Mouse (Mus musculus) limb, embryonic 11.5 days (tissue): ENCODE measurements around the gene Mxd3. TPM values are rescaled to one million over a fixed set of nuclear protein-coding genes. Genes with fewer than 3 reads are reported as not detected.
A peak's percentile ranks its signal among the peaks of the same experiment; 100 is the strongest.

Experiments used
- ATAC-seq: fragments of 200-750 bp; cut with Nextera tagmentation; 2 replicates; pipeline ENCODE4 v1.8.0; 2017; ENCODE audit warnings: low read depth; ENCODE audit not compliant: insufficient number of reproducible peaks, low FRiP score, low TSS enrichment
- DNase-seq: peaks from one replicate; pipeline ENCODE4 v3.0.0-alpha.2; 2015; ENCODE audit warnings: low spot score
- H3K27ac ChIP-seq: fragments of 300-500 bp; sonication (generic); replicated peaks from 2 replicates; pipeline ENCODE4 v1.5.1; 2014; ENCODE audit warnings: low read depth, mild to moderate bottlenecking, low read length
- H3K27me3 ChIP-seq: fragments of 300-500 bp; sonication (generic); 2 replicates; pipeline ENCODE4 v1.6.1; 2014; ENCODE audit warnings: mild to moderate bottlenecking, low read length, mixed read lengths; ENCODE audit not compliant: control insufficient read depth, insufficient read depth
- H3K36me3 ChIP-seq: fragments of 300-500 bp; sonication (generic); 2 replicates; pipeline ENCODE4 v1.6.1; 2014; ENCODE audit warnings: mild to moderate bottlenecking, low read length, moderate library complexity, mixed read lengths; ENCODE audit not compliant: control insufficient read depth, insufficient read depth
- H3K4me1 ChIP-seq: fragments of 300-500 bp; sonication (generic); 2 replicates; pipeline ENCODE4 v1.6.1; 2014; ENCODE audit warnings: low read length, mixed read lengths; ENCODE audit not compliant: control insufficient read depth, insufficient read depth
- H3K4me2 ChIP-seq: fragments of 300-500 bp; sonication (generic); 2 replicates; pipeline ENCODE4 v1.6.1; 2014; ENCODE audit warnings: low read depth, mild to moderate bottlenecking, moderate library complexity; ENCODE audit not compliant: severe bottlenecking
- H3K4me3 ChIP-seq: fragments of 300-500 bp; sonication (generic); 2 replicates; pipeline ENCODE4 v1.5.1; 2014; ENCODE audit warnings: low read depth, low read length
- H3K9ac ChIP-seq: fragments of 300-500 bp; sonication (generic); 2 replicates; pipeline ENCODE4 v1.6.1; 2014; ENCODE audit warnings: mild to moderate bottlenecking, low read length
- H3K9me3 ChIP-seq: fragments of 300-500 bp; sonication (generic); 2 replicates; pipeline ENCODE4 v1.6.1; 2016; ENCODE audit warnings: low read length; ENCODE audit not compliant: control insufficient read depth
- WGBS: fragments of 180-500 bp; shearing (Covaris S2); extraction: QIAGEN DNeasy Blood & Tissue Kit; methylation state at CpG from one replicate; pipeline ENCODE4 v1.1.7; 2014; 5-methylcytosine and 5-hydroxymethylcytosine counted together
- polyA plus RNA-seq: library from polyadenylated mRNA; unstranded; fragments of >200 nt; fragmentation: Nextera tagmentation; extraction: Ambion mirVana; gene quantifications from 2 replicates; pipeline ENCODE4 v1.2.1, GENCODE M21; 2014

The Mxd3 gene
- polyA plus RNA-seq, result 23.7 and 28.9 TPM in 2 replicates

GRCm38 (mm10) chr13:55329683-55330566, at the start of gene Mxd3:
Gene Mxd3 (minus strand): TSS chr13:55329823.
- Histone ChIP-seq H3K4me1 (peaks cover 16% of the 10 kb centered on the region), H3K9me3 (no peaks in the 10 kb centered on the region), H3K27ac (peak within 1 kb of the TSS; percentile 92), H3K4me2 (peak within 1 kb of the TSS; percentile 94), H3K27me3 (no peaks in the 10 kb centered on the region), H3K4me3 (peak within 1 kb of the TSS; percentile 69), H3K36me3 (peaks cover 13% of the 10 kb centered on the region), H3K9ac (peak within 1 kb of the TSS; percentile 79)
- ATAC-seq (peak; percentile 81), DNase-seq (peak; percentile 92)
- WGBS, result under 1% methylated on average over 78 of the region's 82 CpGs

- H3K9ac ChIP-seq, result no peak overlapping the region
- no peak overlapping the region for H3K27ac ChIP-seq
- DNase-seq (peak; percentile 34), ATAC-seq (no peak)
- no peaks in the 10 kb centered on the region for H3K9me3 ChIP-seq
- WGBS, result 4% methylated on average over 32 of the region's 32 CpGs
- peaks cover 39% of the 10 kb centered on the region for H3K27me3 ChIP-seq
- H3K4me1 ChIP-seq, result no peaks in the 10 kb centered on the region; the same call in 1 of the 2 replicates
- no peaks in the 10 kb centered on the region for H3K36me3 ChIP-seq
- 0 out of 2 replicates have a peak overlapping the region, but pooled peaks have one; percentile 8 for H3K4me3 ChIP-seq
- H3K4me2 ChIP-seq, result peak overlapping the region; percentile 20
Observed at GRCm38 (mm10) chr13:55378907-55379580, 49.4 kb upstream of the Mxd3 start.

GRCm38 (mm10) chr13:55375877-55376276, 46.3 kb upstream of the Mxd3 start:
- 67% methylated on average over 2 of the region's 2 CpGs for WGBS
- Histone ChIP-seq H3K4me3 (no peak overlapping the region), H3K4me2 (no peak overlapping the region), H3K4me1 (no peaks in the 10 kb centered on the region; the same call in 1 of the 2 replicates), H3K9ac (no peak overlapping the region), H3K36me3 (no peaks in the 10 kb centered on the region), H3K9me3 (no peaks in the 10 kb centered on the region), H3K27ac (no peak overlapping the region), H3K27me3 (peaks cover 31% of the 10 kb centered on the region)
- no peak for ATAC-seq
- DNase-seq, result no peak

GRCm38 (mm10) chr13:55374206-55374924, 44.7 kb upstream of the Mxd3 start:
- no peak overlapping the region for H3K27ac ChIP-seq
- peaks cover 3% of the 10 kb centered on the region; the same call in 1 of the 2 replicates for H3K4me1 ChIP-seq
- H3K4me2 ChIP-seq, result no peak overlapping the region
- no peaks in the 10 kb centered on the region for H3K36me3 ChIP-seq
- no peak for ATAC-seq
- no peak overlapping the region for H3K4me3 ChIP-seq
- no peak for DNase-seq
- no peak overlapping the region for H3K9ac ChIP-seq
- no peaks in the 10 kb centered on the region for H3K9me3 ChIP-seq
- peaks cover 18% of the 10 kb centered on the region for H3K27me3 ChIP-seq
- 64% methylated on average over 6 of the region's 6 CpGs for WGBS

GRCm38 (mm10) chr13:55371740-55372139, 42.1 kb upstream of the Mxd3 start:
- Histone ChIP-seq H3K27me3 (no peaks in the 10 kb centered on the region), H3K36me3 (no peaks in the 10 kb centered on the region), H3K4me2 (no peak overlapping the region), H3K9ac (no peak overlapping the region), H3K9me3 (no peaks in the 10 kb centered on the region), H3K4me1 (0 out of 2 replicates have a peak, but pooled peaks cover 3% of the 10 kb centered on the region), H3K4me3 (no peak overlapping the region), H3K27ac (no peak overlapping the region)
- DNase-seq (no peak), ATAC-seq (no peak)
- 56% methylated on average over 5 of the region's 5 CpGs for WGBS

- no peak for DNase-seq
- no peak overlapping the region for H3K4me2 ChIP-seq
- 0 out of 2 replicates have a peak, but pooled peaks cover 3% of the 10 kb centered on the region for H3K4me1 ChIP-seq
- no peak overlapping the region for H3K4me3 ChIP-seq
- no peaks in the 10 kb centered on the region for H3K36me3 ChIP-seq
- H3K27ac ChIP-seq, result no peak overlapping the region
- H3K9me3 ChIP-seq, result no peaks in the 10 kb centered on the region
- no peak overlapping the region for H3K9ac ChIP-seq
- no peak for ATAC-seq
- no peaks in the 10 kb centered on the region for H3K27me3 ChIP-seq
- WGBS, result 72% methylated on average over 8 of the region's 8 CpGs
Observed at GRCm38 (mm10) chr13:55371007-55371681, 41.5 kb upstream of the Mxd3 start.

GRCm38 (mm10) chr13:55370234-55370633, 40.6 kb upstream of the Mxd3 start:
- Histone ChIP-seq H3K27ac (no peak overlapping the region), H3K9ac (no peak overlapping the region), H3K36me3 (no peaks in the 10 kb centered on the region), H3K27me3 (no peaks in the 10 kb centered on the region), H3K4me1 (0 out of 2 replicates have a peak, but pooled peaks cover 3% of the 10 kb centered on the region), H3K9me3 (no peaks in the 10 kb centered on the region), H3K4me2 (no peak overlapping the region), H3K4me3 (no peak overlapping the region)
- WGBS, result 63% methylated on average over 3 of the region's 3 CpGs
- ATAC-seq, result no peak
- no peak for DNase-seq
